Mouse (Mus musculus): ENCODE measurements around the gene Haus6.

DNA sequence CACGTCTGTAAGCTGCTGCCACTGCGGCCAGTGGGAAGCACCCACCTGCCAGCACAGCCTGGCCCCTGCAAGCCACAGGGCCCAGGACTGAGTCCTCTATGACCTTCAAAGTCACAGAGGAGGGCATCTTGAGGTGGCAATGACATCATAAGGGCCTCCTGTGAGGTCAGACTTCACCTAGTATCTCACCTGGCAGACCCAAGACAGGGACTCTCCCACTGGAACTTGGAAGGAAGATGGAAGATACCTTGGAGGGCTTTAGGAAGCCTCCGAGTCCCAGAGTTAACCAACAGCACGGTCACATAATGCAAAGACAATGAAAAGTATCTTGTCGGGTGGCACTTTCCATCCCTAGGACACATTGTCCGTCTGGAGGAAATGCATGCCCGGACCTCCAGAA lies 53.6 kb downstream of the Haus6 start, which contains the start of gene Saxo1:
- TF ChIP-seq CTCF (IDR thresholded peaks at IDR 0.05; ENCODE audit: borderline replicate concordance, insufficient read depth, low read length) (no peak), POLR2A (IDR thresholded peaks at IDR 0.05; ENCODE audit: low read depth, low read length) (no peak)

Data from embryonic fibroblast, embryonic 13.5 days (primary cell).